Mouse (Mus musculus) lung, embryonic 14.5 days (tissue): Measurements from ENCODE around the gene Adprh. TPM values are rescaled to one million over a fixed set of nuclear protein-coding genes. Genes with fewer than 3 reads are reported as not detected.

ENCODE experiments used
- ATAC-seq: fragments of 200-750 bp; cut with Nextera tagmentation; 2 replicates; pipeline ENCODE4 v1.8.0; 2017; ENCODE audit warnings: mild to moderate bottlenecking, moderate TSS enrichment, moderate library complexity; ENCODE audit not compliant: insufficient read depth
- DNase-seq: peaks from one replicate; pipeline ENCODE4 v3.0.0-alpha.2; 2015
- H3K27ac ChIP-seq: fragments of 300-500 bp; sonication (generic); 2 replicates; pipeline ENCODE4 v1.5.1; 2014; ENCODE audit warnings: low read depth, mild to moderate bottlenecking, moderate library complexity
- H3K27me3 ChIP-seq: fragments of 300-500 bp; sonication (generic); 2 replicates; pipeline ENCODE4 v1.6.1; 2014; ENCODE audit warnings: low read length, control low read depth; ENCODE audit not compliant: insufficient read depth
- H3K36me3 ChIP-seq: fragments of 300-500 bp; sonication (generic); 2 replicates; pipeline ENCODE4 v1.6.1; 2014; ENCODE audit warnings: control low read depth; ENCODE audit not compliant: insufficient read depth
- H3K4me1 ChIP-seq: fragments of 300-500 bp; sonication (generic); 2 replicates; pipeline ENCODE4 v1.6.1; 2014; ENCODE audit warnings: antibody characterized with exemption, control low read depth; ENCODE audit not compliant: insufficient read depth
- H3K4me2 ChIP-seq: fragments of 300-500 bp; sonication (generic); 2 replicates; pipeline ENCODE4 v1.6.1; 2014; ENCODE audit warnings: mild to moderate bottlenecking
- H3K4me3 ChIP-seq: fragments of 300-500 bp; sonication (generic); 2 replicates; pipeline ENCODE4 v1.5.1; 2014; ENCODE audit warnings: low read depth, low read length
- H3K9ac ChIP-seq: fragments of 300-500 bp; sonication (generic); 2 replicates; pipeline ENCODE4 v1.6.1; 2014
- H3K9me3 ChIP-seq: fragments of 300-500 bp; sonication (generic); 2 replicates; pipeline ENCODE4 v1.6.1; 2016; ENCODE audit warnings: low read depth, low read length, control low read depth
- CTCF ChIP-seq: IDR thresholded peaks from 2 replicates; pipeline ENCODE4 v1.5.1; 2016; ENCODE audit warnings: antibody characterized with exemption, low read depth
- WGBS: fragments of 180-500 bp; shearing (Covaris S2); extraction: QIAGEN DNeasy Blood & Tissue Kit; methylation state at CpG from one replicate; pipeline ENCODE4 v1.1.7; 2014; 5-methylcytosine and 5-hydroxymethylcytosine counted together
- polyA plus RNA-seq: library from polyadenylated mRNA; unstranded; fragments of >200 nt; fragmentation: Nextera tagmentation; extraction: Ambion mirVana; gene quantifications from 2 replicates; pipeline ENCODE4 v1.2.1, GENCODE M21; 2014

Adprh gene
- polyA plus RNA-seq, 1 experiment from 2014 or later, result 91.4 TPM

- no peak for ATAC-seq
These were observed 48.9 kb downstream of the Adprh start for GRCm38 (mm10) chr16:38403639-38404038.

DNA sequence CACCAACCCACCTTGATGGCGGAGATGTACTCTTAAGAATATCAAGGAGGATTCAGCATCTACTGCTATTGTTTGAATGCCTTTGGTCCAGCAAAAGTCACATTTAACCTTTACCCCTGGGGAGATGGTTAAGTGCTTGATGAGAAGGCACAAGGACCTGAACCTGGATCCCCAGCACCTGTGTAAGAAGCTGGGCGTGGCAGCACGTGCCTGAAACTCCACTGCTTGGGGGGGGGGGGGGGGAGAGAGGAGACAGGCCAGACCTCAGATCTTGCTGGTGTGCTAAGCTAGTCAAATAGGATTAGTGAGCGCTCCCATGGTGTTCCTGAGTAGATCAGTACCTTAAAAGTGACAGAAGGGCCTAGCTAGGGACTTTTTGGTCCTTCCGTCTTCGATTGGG lies 51.0 kb downstream of the Adprh start:
- no peaks in the 10 kb centered on the region for H3K36me3 ChIP-seq
- 72% methylated on average over 6 of the region's 6 CpGs for WGBS

More at GRCm38 (mm10) chr16:38403639-38404038, 48.9 kb downstream of the Adprh start:
- Histone ChIP-seq H3K4me2 (no peak overlapping the region), H3K9me3 (no peaks in the 10 kb centered on the region), H3K4me1 (peaks cover 9% of the 10 kb centered on the region; the same call in 1 of the 2 replicates), H3K36me3 (no peaks in the 10 kb centered on the region), H3K4me3 (no peak overlapping the region), H3K27ac (no peak overlapping the region), H3K27me3 (no peaks in the 10 kb centered on the region), H3K9ac (no peak overlapping the region)
- 88% methylated on average over 7 of the region's 7 CpGs for WGBS
- TF ChIP-seq CTCF, result no peak
- DNase-seq, result no peak

GRCm38 (mm10) chr16:38400311-38400960 lies 52.1 kb downstream of the Adprh start:
- H3K9ac ChIP-seq, result peak overlapping the region; percentile 32; the same call in 1 of the 2 replicates
- peak overlapping the region; percentile 62 for H3K4me2 ChIP-seq
- peaks cover 9% of the 10 kb centered on the region; the same call in 1 of the 2 replicates for H3K4me1 ChIP-seq
- H3K36me3 ChIP-seq, result no peaks in the 10 kb centered on the region
- peak overlapping the region; percentile 19; the same call in 1 of the 2 replicates for H3K4me3 ChIP-seq
- no peaks in the 10 kb centered on the region for H3K27me3 ChIP-seq
- WGBS, result 63% methylated on average over 9 of the region's 9 CpGs
- DNase-seq, result no peak
- no peaks in the 10 kb centered on the region for H3K9me3 ChIP-seq
- ATAC-seq, result 0 out of 2 replicates have a peak, but pooled peaks have one; percentile 12
- H3K27ac ChIP-seq, result no peak overlapping the region
- TF ChIP-seq CTCF, result no peak

More for the DNA sequence above, 51.0 kb downstream of the Adprh start:
- Histone ChIP-seq H3K9me3 (no peaks in the 10 kb centered on the region), H3K27me3 (no peaks in the 10 kb centered on the region), H3K9ac (no peak overlapping the region), H3K4me2 (no peak overlapping the region), H3K4me1 (peaks cover 9% of the 10 kb centered on the region; the same call in 1 of the 2 replicates), H3K4me3 (no peak overlapping the region), H3K27ac (no peak overlapping the region)
- no peak for TF ChIP-seq CTCF
- DNase-seq, result no peak
- no peak for ATAC-seq

DNA sequence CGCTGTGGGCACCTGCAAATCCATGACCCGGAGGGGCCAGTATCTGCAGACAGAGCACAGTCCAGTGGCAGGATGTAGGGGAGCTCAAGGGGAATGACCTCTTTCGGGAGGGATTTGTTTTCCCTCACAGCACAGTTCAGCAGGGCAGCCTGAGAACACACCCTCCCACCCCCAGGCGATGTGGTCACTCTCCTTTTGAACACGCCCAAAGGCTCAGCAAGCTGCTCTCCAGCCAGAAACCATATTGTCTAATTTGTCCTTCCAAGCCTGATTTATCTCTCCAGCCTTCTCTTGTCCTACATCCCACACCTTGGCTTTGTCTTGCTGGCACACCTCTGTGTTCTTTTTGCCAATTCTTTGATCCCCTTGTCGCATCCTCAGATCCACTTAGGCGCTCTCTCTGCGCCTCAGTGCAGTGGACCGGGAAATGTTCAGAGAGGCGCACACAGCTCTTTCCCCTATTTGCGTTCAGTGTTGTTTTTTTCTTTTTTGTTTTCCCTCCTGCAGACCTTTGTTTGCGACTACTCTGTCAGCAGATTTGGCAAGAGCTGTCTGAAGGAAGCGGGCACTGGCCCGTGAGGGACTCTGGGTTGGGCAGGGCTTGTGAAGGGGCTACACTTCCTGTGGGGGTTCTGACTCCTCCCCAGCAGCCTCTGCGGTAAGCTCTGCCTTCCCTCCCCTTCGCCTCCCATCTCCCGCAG lies 52.8 kb downstream of the Adprh start:
- Histone ChIP-seq H3K36me3 (no peaks in the 10 kb centered on the region), H3K4me1 (peaks cover 9% of the 10 kb centered on the region; the same call in 1 of the 2 replicates), H3K27ac (peak overlapping the region; percentile 21; the same call in 1 of the 2 replicates), H3K9ac (peak overlapping the region; percentile 32), H3K4me2 (peak overlapping the region; percentile 62), H3K9me3 (no peaks in the 10 kb centered on the region), H3K4me3 (peak overlapping the region; percentile 19), H3K27me3 (no peaks in the 10 kb centered on the region)
- ATAC-seq (peak; percentile 83), DNase-seq (peak; percentile 75)
- WGBS, result 22% methylated on average over 17 of the region's 17 CpGs
- TF ChIP-seq CTCF, result no peak

DNA sequence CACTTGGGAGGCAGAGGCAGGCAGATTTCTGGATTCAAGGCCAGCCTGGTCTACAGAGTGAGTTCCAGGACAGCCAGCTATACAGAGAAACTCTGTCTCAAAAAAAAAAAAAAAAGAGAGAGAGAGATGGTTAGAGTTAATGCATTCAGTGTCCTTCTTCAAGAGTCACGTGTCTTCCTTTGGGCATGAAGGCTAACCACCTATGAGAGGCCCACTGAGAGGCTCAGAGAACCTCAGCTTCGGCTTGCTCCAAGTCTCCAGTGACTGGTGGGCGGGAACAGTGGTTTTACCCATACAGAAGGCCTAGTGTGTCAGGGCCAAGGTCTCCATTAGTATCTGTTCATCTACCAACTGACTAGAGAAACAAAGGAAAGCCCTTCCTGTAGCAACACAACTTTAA lies 53.4 kb downstream of the Adprh start:
- H3K9me3 ChIP-seq, result no peaks in the 10 kb centered on the region
- no peak overlapping the region for H3K9ac ChIP-seq
- ATAC-seq (peak; percentile 9; the same call in 1 of the 2 replicates), DNase-seq (no peak)
- 70% methylated on average over 3 of the region's 3 CpGs for WGBS
- no peak overlapping the region for H3K4me3 ChIP-seq
- no peak for TF ChIP-seq CTCF
- H3K27ac ChIP-seq, result peak overlapping the region; percentile 21; the same call in 1 of the 2 replicates
- no peak overlapping the region; the same call in 1 of the 2 replicates for H3K4me2 ChIP-seq
- H3K36me3 ChIP-seq, result no peaks in the 10 kb centered on the region
- H3K4me1 ChIP-seq, result peaks cover 9% of the 10 kb centered on the region; the same call in 1 of the 2 replicates
- H3K27me3 ChIP-seq, result no peaks in the 10 kb centered on the region

DNA sequence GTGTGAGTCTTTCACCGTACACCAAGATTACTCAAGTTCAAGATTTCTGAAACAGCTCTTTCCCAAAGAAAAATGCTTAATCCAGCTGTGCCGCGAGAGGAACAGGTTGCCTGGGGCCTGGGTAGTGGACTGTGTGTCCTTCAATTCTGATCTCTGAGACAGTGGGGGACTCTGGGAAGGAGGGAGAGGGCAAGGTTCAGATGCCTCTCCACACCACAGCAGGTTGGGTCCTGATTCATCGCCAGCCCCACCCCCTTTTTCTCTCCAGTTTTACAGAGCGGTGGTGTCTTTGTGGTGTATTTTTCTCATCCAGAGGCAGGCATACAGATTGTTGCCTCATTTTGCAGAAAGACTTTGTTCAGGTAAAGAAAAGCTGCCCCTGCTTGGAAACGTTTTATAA lies 54.2 kb downstream of the Adprh start:
- Histone ChIP-seq H3K4me2 (no peak overlapping the region), H3K4me1 (peaks cover 9% of the 10 kb centered on the region; the same call in 1 of the 2 replicates), H3K9me3 (no peaks in the 10 kb centered on the region), H3K9ac (no peak overlapping the region), H3K27me3 (no peaks in the 10 kb centered on the region), H3K4me3 (no peak overlapping the region), H3K36me3 (no peaks in the 10 kb centered on the region), H3K27ac (no peak overlapping the region)
- TF ChIP-seq CTCF, result no peak
- ATAC-seq, result no peak
- no peak for DNase-seq
- WGBS, result 91% methylated on average over 6 of the region's 6 CpGs

DNA sequence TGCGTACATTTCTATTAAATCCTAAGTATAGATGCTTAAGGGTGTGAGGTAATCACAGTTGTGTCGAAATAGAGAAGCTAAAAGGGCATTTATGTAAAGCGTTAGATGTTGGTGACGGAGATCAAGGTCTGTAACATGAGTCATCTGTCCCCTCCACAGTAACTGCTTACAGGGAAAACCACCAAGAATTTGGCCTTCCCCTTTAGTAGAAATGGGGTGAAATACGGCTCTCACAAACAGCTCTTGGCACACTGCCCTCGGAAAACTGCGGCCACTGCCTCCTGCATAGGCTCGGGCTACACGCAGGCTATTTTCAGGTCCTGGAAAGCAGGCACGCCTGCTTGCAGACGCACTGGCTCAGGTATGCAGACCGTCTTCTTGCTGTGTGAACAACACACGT lies 56.3 kb downstream of the Adprh start:
- Histone ChIP-seq H3K27ac (no peak overlapping the region), H3K9ac (no peak overlapping the region), H3K4me2 (peak overlapping the region; percentile 36), H3K27me3 (no peaks in the 10 kb centered on the region), H3K4me3 (no peak overlapping the region), H3K9me3 (no peaks in the 10 kb centered on the region), H3K36me3 (no peaks in the 10 kb centered on the region), H3K4me1 (peaks cover 9% of the 10 kb centered on the region; the same call in 1 of the 2 replicates)
- 27% methylated on average over 13 of the region's 13 CpGs for WGBS
- DNase-seq (peak; percentile 91), ATAC-seq (peak; percentile 58; the same call in 1 of the 2 replicates)
- TF ChIP-seq CTCF, result no peak
